Mouse (Mus musculus): ENCODE data around the gene Fam71b. TPM values are rescaled to one million over a fixed set of nuclear protein-coding genes. Genes with fewer than 3 reads are reported as not detected.

The Fam71b gene
- polyA plus RNA-seq, 1 experiment from 2014 or later: not detected

- no peak overlapping the region for H3K27ac ChIP-seq
- H3K9ac ChIP-seq: no peak overlapping the region
- no peaks in the 10 kb centered on the region for H3K27me3 ChIP-seq
- no peaks in the 10 kb centered on the region for H3K9me3 ChIP-seq (replicated peaks)
- 86% methylated on average over 8 of the region's 8 CpGs for WGBS
- no peak overlapping the region for H3K4me3 ChIP-seq (replicated peaks)
- no peak overlapping the region for H3K4me2 ChIP-seq
- no peaks in the 10 kb centered on the region for H3K4me1 ChIP-seq
- H3K36me3 ChIP-seq: no peaks in the 10 kb centered on the region
- no peak for ATAC-seq (replicated peaks; ENCODE audit: low FRiP score)
These were observed 25.1 kb upstream of the Fam71b start for GRCm38 (mm10) chr11:46371250-46371649.

DNA sequence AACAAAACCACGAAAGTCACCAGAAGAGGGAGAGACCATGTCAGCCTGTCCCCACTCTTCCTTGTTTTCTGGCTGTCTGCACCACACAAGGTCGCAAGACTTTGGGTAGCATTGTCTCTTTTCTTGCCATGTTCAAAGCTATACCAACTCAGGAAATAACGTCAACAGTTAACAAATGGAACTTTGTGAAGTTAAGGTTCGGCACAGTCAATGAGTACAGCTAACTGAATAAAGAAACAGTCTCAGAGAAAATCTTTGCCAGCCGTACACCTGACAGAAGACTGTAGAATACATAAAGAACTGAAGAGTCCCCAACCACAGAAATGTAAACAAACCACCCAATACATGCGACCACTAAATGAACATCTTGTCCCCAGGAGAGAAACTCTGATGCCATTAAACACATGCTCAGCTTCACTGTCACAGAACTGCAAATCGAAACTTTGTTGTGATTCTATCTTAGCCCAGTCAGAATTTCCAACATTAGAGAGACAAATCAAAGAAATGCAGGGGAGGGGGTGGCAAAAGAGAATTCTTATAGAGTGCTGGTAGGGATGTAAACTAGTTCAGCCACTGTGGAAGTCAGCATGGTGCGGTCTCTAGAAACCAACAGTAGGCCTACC is 23.9 kb upstream of the Fam71b start:
- no peaks in the 10 kb centered on the region for H3K27me3 ChIP-seq
- no peaks in the 10 kb centered on the region for H3K9me3 ChIP-seq (replicated peaks)
- H3K36me3 ChIP-seq: no peaks in the 10 kb centered on the region
- H3K27ac ChIP-seq: no peak overlapping the region
- H3K4me3 ChIP-seq (replicated peaks): no peak overlapping the region
- H3K4me1 ChIP-seq: no peaks in the 10 kb centered on the region
- 85% methylated on average over 8 of the region's 8 CpGs for WGBS
- no peak overlapping the region for H3K9ac ChIP-seq
- ATAC-seq (replicated peaks; ENCODE audit: low FRiP score): no peak
- H3K4me2 ChIP-seq: no peak overlapping the region

DNA sequence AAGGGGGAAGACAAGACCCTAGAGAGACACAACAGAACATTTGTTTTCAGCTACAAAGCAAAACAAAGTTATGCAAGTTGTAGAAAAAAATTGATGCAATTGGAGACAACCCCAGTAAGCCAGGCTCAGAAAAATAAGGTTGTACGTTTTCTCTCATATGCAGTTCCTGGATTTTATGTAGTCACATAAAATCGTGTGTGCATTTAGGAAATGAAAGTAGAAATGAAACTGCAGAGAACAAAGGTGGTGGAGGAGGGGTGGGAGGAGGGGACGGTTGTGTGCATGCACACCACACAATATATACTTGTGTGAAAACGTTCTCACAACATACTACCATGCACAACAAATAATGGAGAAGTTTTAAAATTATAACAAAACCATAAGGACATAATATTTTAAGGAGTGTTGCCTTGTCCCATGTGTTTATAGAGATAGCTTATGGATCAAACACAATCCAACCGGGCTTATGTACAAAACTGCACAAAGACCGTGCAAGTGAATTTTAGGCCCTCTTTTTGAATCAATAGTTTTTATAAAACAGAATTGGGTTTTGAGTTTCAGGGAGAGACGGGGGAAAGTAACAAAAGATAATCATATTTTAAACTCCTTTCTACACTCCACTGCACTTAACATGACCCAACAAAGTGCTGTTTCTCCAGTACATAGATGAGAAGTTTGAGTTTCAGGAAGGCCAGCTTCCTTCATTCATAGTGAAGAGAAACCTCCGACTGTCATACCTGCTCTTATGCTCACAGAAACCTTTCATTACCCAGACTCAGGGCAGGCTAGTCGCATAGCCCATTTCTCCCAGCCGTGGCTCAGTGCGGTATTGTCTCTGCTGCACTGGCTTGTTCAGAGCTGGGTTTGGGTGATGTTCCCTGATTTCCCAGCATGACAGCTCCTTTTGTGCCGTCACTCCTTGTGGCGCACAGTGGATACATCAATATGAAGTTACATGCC is 23.0 kb upstream of the Fam71b start:
- ATAC-seq (replicated peaks; ENCODE audit: low FRiP score): no peak
- Histone ChIP-seq H3K4me2 (no peak overlapping the region), H3K36me3 (no peaks in the 10 kb centered on the region), H3K27ac (no peak overlapping the region), H3K9ac (no peak overlapping the region), H3K4me3 (replicated peaks) (no peak overlapping the region), H3K9me3 (replicated peaks) (no peaks in the 10 kb centered on the region), H3K4me1 (no peaks in the 10 kb centered on the region), H3K27me3 (no peaks in the 10 kb centered on the region)
- 77% methylated on average over 13 of the region's 13 CpGs for WGBS

DNA sequence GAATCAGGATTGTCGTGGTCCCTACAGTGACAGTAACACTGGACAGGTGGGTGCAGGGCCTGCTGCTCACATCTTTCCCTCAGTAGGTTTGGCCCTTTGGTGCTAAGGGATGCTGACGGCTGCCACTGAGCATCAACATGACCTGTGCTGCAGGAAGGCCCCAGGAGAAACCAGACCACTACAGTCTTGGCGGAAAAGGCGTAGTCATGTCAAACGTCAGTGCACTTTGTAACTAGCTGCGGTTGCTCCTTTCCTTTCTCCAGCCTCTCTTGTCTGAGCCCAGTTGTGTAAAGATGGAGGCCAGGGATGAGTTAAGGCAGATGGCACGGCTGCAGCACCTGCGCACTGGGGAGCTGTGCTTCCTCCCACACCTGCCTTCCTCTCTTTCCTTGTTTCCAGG is 21.3 kb upstream of the Fam71b start:
- Histone ChIP-seq H3K36me3 (no peaks in the 10 kb centered on the region), H3K27ac (no peak overlapping the region), H3K9me3 (replicated peaks) (no peaks in the 10 kb centered on the region), H3K4me1 (no peaks in the 10 kb centered on the region), H3K4me2 (no peak overlapping the region), H3K4me3 (replicated peaks) (no peak overlapping the region), H3K27me3 (no peaks in the 10 kb centered on the region), H3K9ac (no peak overlapping the region)
- ATAC-seq (replicated peaks; ENCODE audit: low FRiP score): no peak
- 79% methylated on average over 8 of the region's 8 CpGs for WGBS

DNA sequence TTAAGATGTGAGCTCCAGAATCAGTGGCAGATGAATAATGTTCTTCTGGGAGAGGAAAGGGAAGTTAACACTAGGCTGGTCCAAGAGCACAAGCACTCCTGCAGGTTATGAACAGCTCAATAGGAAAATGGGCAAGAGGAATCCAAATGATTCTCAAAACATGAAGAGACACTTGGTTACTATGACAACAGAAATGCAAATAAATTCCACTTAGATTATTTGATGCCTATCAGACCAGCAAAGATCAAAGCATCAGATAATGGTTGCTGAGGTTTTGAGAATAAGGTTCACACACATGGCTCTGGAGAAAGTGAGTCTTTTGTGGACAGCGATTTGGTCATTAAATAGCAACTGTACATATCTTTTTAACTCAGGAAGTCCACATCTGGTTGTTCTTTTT is 19.0 kb upstream of the Fam71b start:
- H3K9me3 ChIP-seq (replicated peaks): no peaks in the 10 kb centered on the region
- H3K4me1 ChIP-seq: peaks cover 3% of the 10 kb centered on the region; the same call in 1 of the 2 replicates
- H3K9ac ChIP-seq: no peak overlapping the region
- no peak overlapping the region for H3K27ac ChIP-seq
- no peak overlapping the region for H3K4me3 ChIP-seq (replicated peaks)
- H3K36me3 ChIP-seq: no peaks in the 10 kb centered on the region
- no peaks in the 10 kb centered on the region for H3K27me3 ChIP-seq
- WGBS: 82% methylated on average over 1 of the region's 1 CpGs
- no peak for ATAC-seq (replicated peaks; ENCODE audit: low FRiP score)
- no peak overlapping the region for H3K4me2 ChIP-seq

DNA sequence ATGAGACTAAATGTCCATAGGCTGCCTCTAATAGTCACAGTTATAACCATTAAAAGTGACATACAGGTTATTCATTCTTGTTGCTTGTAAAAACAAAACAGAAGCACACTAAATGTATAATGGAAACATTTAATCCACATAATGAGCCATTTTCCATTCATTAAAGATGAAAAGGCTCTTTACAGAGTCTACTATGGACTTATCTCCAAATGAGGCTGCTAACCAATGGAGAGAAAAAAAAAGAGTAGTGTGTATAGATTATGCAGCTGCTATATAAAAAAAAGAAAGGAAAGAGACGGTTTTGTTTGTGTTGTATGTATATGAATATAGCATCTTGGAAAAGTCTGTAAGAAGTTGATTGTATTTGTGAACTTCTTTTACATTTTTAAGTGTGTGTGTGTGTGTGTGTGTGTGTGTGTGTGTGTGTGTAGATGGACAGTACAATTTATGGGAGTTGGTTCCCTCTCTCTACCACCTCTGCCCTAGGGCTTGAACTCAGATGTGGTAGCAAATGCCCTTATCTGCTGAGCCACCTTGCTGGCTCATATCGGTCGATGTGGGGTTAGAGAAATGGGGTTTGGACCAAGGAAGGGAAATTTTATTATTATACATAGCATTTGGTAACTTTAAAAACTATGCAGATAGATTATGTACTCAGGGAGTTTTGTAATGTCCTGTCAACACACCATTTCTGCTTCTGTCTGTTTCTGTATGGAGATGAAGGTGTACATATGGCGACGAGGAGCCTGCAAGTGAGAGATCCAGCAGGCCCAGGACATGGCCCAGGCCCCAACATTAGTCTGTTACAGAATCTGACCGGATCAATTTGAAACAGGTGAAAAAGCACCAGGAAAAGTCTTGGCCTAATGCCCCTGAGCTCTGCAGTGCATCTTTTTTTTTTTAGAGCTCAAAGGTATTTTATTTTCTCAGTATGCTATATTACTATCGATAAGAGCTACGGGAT is 18.3 kb upstream of the Fam71b start:
- no peaks in the 10 kb centered on the region for H3K36me3 ChIP-seq
- H3K9ac ChIP-seq: no peak overlapping the region
- H3K9me3 ChIP-seq (replicated peaks): no peaks in the 10 kb centered on the region
- ATAC-seq (replicated peaks; ENCODE audit: low FRiP score): no peak
- no peaks in the 10 kb centered on the region for H3K27me3 ChIP-seq
- no peak overlapping the region for H3K4me2 ChIP-seq
- peaks cover 3% of the 10 kb centered on the region; the same call in 1 of the 2 replicates for H3K4me1 ChIP-seq
- H3K4me3 ChIP-seq (replicated peaks): no peak overlapping the region
- H3K27ac ChIP-seq: no peak overlapping the region
- WGBS: 92% methylated on average over 8 of the region's 8 CpGs

DNA sequence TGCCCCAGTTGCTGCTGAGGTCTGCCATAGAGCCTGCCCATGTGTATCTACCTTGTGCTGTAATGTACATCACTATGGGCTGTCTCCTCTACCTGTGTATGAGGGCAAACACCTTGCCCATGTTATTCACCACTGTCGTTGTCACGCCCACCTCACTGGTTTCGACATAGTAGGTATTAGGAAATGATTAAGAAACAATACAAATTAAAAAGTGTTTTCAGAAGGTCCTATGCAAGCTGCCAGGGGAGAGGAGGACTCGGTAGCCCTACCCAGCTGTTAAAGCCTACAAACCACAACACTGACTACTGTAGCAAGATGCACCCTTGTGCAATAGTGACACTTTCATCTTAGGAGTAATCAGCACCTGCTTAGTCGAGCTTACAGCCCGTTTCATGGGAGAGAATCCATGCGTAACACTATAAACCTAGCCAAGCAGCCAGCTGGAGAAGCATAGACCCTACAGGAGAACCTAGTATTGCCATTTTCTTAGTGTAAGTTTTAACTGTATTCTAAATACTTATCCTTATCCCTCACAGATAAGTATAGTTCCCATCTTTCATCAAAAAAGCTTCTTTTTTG is 16.2 kb upstream of the Fam71b start:
- 58% methylated on average over 7 of the region's 7 CpGs for WGBS
- Histone ChIP-seq H3K4me3 (replicated peaks) (no peak overlapping the region), H3K36me3 (no peaks in the 10 kb centered on the region), H3K4me2 (no peak overlapping the region), H3K4me1 (peaks cover 3% of the 10 kb centered on the region; the same call in 1 of the 2 replicates), H3K27me3 (no peaks in the 10 kb centered on the region), H3K9me3 (replicated peaks) (no peaks in the 10 kb centered on the region), H3K27ac (no peak overlapping the region), H3K9ac (no peak overlapping the region)
- ATAC-seq (replicated peaks; ENCODE audit: low FRiP score): 0 out of 2 replicates have a peak, but pooled peaks have one; percentile 29

- Histone ChIP-seq H3K4me1 (peaks cover 3% of the 10 kb centered on the region; the same call in 1 of the 2 replicates), H3K9me3 (replicated peaks) (no peaks in the 10 kb centered on the region), H3K4me3 (replicated peaks) (no peak overlapping the region), H3K9ac (no peak overlapping the region), H3K4me2 (no peak overlapping the region), H3K27ac (no peak overlapping the region), H3K27me3 (no peaks in the 10 kb centered on the region), H3K36me3 (no peaks in the 10 kb centered on the region)
- ATAC-seq (replicated peaks; ENCODE audit: low FRiP score): no peak
- WGBS: 86% methylated on average over 4 of the region's 4 CpGs
These were observed 13.9 kb upstream of the Fam71b start for GRCm38 (mm10) chr11:46382466-46382865.

DNA sequence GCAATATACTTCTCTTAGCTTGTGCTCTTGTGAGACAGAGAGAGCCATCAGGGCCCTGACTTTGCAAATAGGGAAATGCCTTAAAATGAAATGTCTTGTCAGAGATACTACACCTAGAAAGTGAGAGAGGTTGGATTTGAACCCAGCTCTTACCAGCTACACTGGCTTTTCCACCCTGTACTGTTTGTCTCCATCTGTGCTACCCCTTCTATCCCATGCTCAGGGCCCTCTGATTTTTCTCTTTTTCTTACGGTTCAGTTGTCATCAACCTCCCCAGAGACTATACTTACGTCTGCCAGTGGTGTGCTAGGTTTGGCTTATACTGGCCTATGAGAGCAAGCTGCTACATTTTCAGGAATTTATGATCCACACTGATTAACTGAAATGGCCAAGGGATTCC is 11.4 kb upstream of the Fam71b start:
- Histone ChIP-seq H3K4me3 (replicated peaks) (no peak overlapping the region), H3K4me1 (peaks cover 3% of the 10 kb centered on the region; the same call in 1 of the 2 replicates), H3K36me3 (no peaks in the 10 kb centered on the region), H3K27me3 (no peaks in the 10 kb centered on the region), H3K27ac (no peak overlapping the region), H3K4me2 (no peak overlapping the region), H3K9ac (no peak overlapping the region), H3K9me3 (replicated peaks) (no peaks in the 10 kb centered on the region)
- 79% methylated on average over 2 of the region's 2 CpGs for WGBS
- no peak for ATAC-seq (replicated peaks; ENCODE audit: low FRiP score)

DNA sequence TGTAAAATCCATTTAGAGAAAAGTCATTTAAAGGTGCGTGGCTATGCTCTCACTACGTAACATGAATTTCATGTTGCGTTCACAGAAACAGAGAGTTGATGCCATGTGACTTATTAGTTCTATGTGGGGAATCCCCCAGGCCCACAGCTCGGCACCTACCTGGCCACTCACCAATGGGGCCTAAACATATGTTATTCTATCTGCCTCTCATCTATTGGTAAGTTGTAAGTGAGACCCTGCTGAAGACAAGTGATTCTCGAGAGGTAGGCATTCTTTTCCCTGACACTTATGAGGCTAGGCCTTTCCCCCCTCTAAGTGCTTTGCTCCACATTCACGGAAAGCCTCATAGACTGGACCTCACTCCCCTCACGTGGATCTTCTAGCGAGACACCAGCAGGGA is 9.8 kb upstream of the Fam71b start:
- Histone ChIP-seq H3K9me3 (replicated peaks) (no peaks in the 10 kb centered on the region), H3K27ac (no peak overlapping the region), H3K4me2 (no peak overlapping the region), H3K36me3 (no peaks in the 10 kb centered on the region), H3K4me3 (replicated peaks) (no peak overlapping the region), H3K27me3 (no peaks in the 10 kb centered on the region), H3K9ac (no peak overlapping the region), H3K4me1 (no peaks in the 10 kb centered on the region)
- no peak for ATAC-seq (replicated peaks; ENCODE audit: low FRiP score)
- WGBS: 86% methylated on average over 8 of the region's 8 CpGs

DNA sequence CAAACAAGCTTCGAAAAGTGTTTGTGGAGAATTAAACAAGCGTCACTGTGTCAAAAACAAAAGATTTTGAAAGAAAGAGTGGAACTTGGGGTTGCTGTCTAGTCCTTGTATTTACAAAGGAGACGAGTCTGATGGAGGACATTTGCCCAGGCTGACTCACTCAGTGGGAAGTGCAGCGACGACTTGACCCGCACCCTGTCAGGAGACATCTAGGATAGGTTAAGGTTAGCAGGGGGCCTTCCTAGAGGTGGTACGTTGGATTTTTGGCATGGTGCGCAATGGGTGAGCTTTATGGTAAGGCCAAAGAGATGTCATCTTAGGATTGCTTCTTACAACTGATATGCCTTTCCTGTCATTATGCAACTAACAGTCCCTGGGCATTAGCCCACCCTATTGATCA is 9.3 kb upstream of the Fam71b start:
- Histone ChIP-seq H3K9me3 (replicated peaks) (no peaks in the 10 kb centered on the region), H3K27me3 (no peaks in the 10 kb centered on the region), H3K27ac (no peak overlapping the region), H3K36me3 (no peaks in the 10 kb centered on the region), H3K4me2 (no peak overlapping the region), H3K4me1 (no peaks in the 10 kb centered on the region), H3K4me3 (replicated peaks) (no peak overlapping the region), H3K9ac (no peak overlapping the region)
- WGBS: 92% methylated on average over 8 of the region's 8 CpGs
- no peak for ATAC-seq (replicated peaks; ENCODE audit: low FRiP score)
